Mouse (Mus musculus): Measurements from ENCODE around the gene Zc3h4. TPM values are rescaled to one million over a fixed set of nuclear protein-coding genes. Genes with fewer than 3 reads are reported as not detected.

Gene Zc3h4
- total RNA-seq, 2 experiments from 2014 or later, result 55.9 to 56.9 TPM

- peak; percentile 99 for DNase-seq (ENCODE audit: low spot score in 2 of 2)
Measured at GRCm38 (mm10) chr7:16399820-16400688, 656 bp upstream of the Zc3h4 start.

GRCm38 (mm10) chr7:16401991-16402431, 1.3 kb downstream of the Zc3h4 start:
- peak in 1 of 2 experiments; percentile 44 for DNase-seq (ENCODE audit: low spot score in 2 of 2)

- DNase-seq (ENCODE audit: low spot score in 2 of 2), result peak in 1 of 2 experiments; percentile 22
Measured at GRCm38 (mm10) chr7:16402449-16402848, 1.7 kb downstream of the Zc3h4 start.

GRCm38 (mm10) chr7:16402968-16403948, 2.5 kb downstream of the Zc3h4 start:
- DNase-seq (ENCODE audit: low spot score in 2 of 2), result no peak

- DNase-seq (ENCODE audit: low spot score in 2 of 2), result no peak
Measured at GRCm38 (mm10) chr7:16404315-16405072, 3.8 kb downstream of the Zc3h4 start.

GRCm38 (mm10) chr7:16405073-16405455, 4.4 kb downstream of the Zc3h4 start:
- DNase-seq (ENCODE audit: low spot score in 2 of 2), result peak in 1 of 2 experiments; percentile 20

- DNase-seq (ENCODE audit: low spot score in 2 of 2), result peak; percentile 42 to 70
Measured at GRCm38 (mm10) chr7:16405516-16406351, 5.0 kb downstream of the Zc3h4 start.

GRCm38 (mm10) chr7:16406978-16407377, 6.3 kb downstream of the Zc3h4 start:
- peak in 1 of 2 experiments; percentile 52 for DNase-seq (ENCODE audit: low spot score in 2 of 2)

GRCm38 (mm10) chr7:16411100-16411499, 10.4 kb downstream of the Zc3h4 start:
- DNase-seq (ENCODE audit: low spot score in 2 of 2), result no peak

- no peak for DNase-seq (ENCODE audit: low spot score in 2 of 2)
Measured at GRCm38 (mm10) chr7:16412220-16412896, 11.6 kb downstream of the Zc3h4 start.

GRCm38 (mm10) chr7:16412930-16413329, 12.2 kb downstream of the Zc3h4 start:
- no peak for DNase-seq (ENCODE audit: low spot score in 2 of 2)

- no peak for DNase-seq (ENCODE audit: low spot score in 2 of 2)
Measured at GRCm38 (mm10) chr7:16415426-16415825, 14.7 kb downstream of the Zc3h4 start.

- DNase-seq (ENCODE audit: low spot score in 2 of 2), result no peak
Measured at GRCm38 (mm10) chr7:16417141-16417771, 16.5 kb downstream of the Zc3h4 start.

GRCm38 (mm10) chr7:16418713-16419112, 18.0 kb downstream of the Zc3h4 start:
- DNase-seq (ENCODE audit: low spot score in 2 of 2), result no peak

- DNase-seq (ENCODE audit: low spot score in 2 of 2), result no peak
Measured at GRCm38 (mm10) chr7:16420493-16421118, 19.9 kb downstream of the Zc3h4 start.

- DNase-seq (ENCODE audit: low spot score in 2 of 2), result no peak
Measured at GRCm38 (mm10) chr7:16422222-16422856, 21.6 kb downstream of the Zc3h4 start.

- DNase-seq (ENCODE audit: low spot score in 2 of 2), result no peak
Measured at GRCm38 (mm10) chr7:16423731-16424130, 23.0 kb downstream of the Zc3h4 start.

GRCm38 (mm10) chr7:16425721-16426120, 25.0 kb downstream of the Zc3h4 start:
- no peak for DNase-seq (ENCODE audit: low spot score in 2 of 2)

All from layer of hippocampus, adult 18-20 months (tissue).